Mouse (Mus musculus) kidney, postnatal 0 days (tissue): Measurements from ENCODE around the gene Fis1. TPM values are rescaled to one million over a fixed set of nuclear protein-coding genes. Genes with fewer than 3 reads are reported as not detected.
"Not testable (repeated sequence)": the region's sequence is repeated elsewhere in the genome, so short reads cannot be mapped to it uniquely, and the experiment has no call there.

Source experiments
- ATAC-seq: fragments of 200-750 bp; cut with Nextera tagmentation; replicated peaks from 2 replicates; pipeline ENCODE4 v1.8.0; 2017; ENCODE audit warnings: low read depth, moderate number of reproducible peaks, moderate TSS enrichment, moderate library complexity; ENCODE audit not compliant: low FRiP score
- DNase-seq: peaks from one replicate; pipeline ENCODE4 v3.0.0-alpha.2; 2016; ENCODE audit warnings: low spot score
- H3K27ac ChIP-seq: fragments of 300-500 bp; sonication (generic); 2 replicates; pipeline ENCODE4 v1.5.1; 2014; ENCODE audit warnings: mild to moderate bottlenecking
- H3K27me3 ChIP-seq: fragments of 300-500 bp; sonication (generic); 2 replicates; pipeline ENCODE4 v1.6.1; 2014; ENCODE audit warnings: low read length, mixed read lengths; ENCODE audit not compliant: insufficient read depth
- H3K36me3 ChIP-seq: fragments of 300-500 bp; sonication (generic); 2 replicates; pipeline ENCODE4 v1.6.1; 2014; ENCODE audit warnings: low read length, mixed read lengths; ENCODE audit not compliant: insufficient read depth
- H3K4me1 ChIP-seq: fragments of 300-500 bp; sonication (generic); replicated peaks from 2 replicates; pipeline ENCODE4 v1.6.1; 2014; ENCODE audit warnings: antibody characterized with exemption, low read length, mixed read lengths; ENCODE audit not compliant: insufficient read depth
- H3K4me2 ChIP-seq: fragments of 300-500 bp; sonication (generic); 2 replicates; pipeline ENCODE4 v1.6.1; 2014; ENCODE audit warnings: mild to moderate bottlenecking, low read length, moderate library complexity, mixed read lengths
- H3K4me3 ChIP-seq: fragments of 300-500 bp; sonication (generic); replicated peaks from 2 replicates; pipeline ENCODE4 v1.5.1; 2014; ENCODE audit warnings: low read depth, low read length
- H3K9ac ChIP-seq: fragments of 300-500 bp; sonication (generic); 2 replicates; pipeline ENCODE4 v1.6.1; 2014; ENCODE audit warnings: low read depth, low read length
- H3K9me3 ChIP-seq: fragments of 300-500 bp; sonication (generic); replicated peaks from 2 replicates; pipeline ENCODE4 v1.6.1; 2016; ENCODE audit warnings: low read length, inconsistent platforms, mixed read lengths
- CTCF ChIP-seq: IDR thresholded peaks from 2 replicates; pipeline ENCODE4 v1.5.1; 2016; ENCODE audit warnings: antibody characterized with exemption, low read depth, mild to moderate bottlenecking, moderate library complexity
- WGBS: fragments of 180-500 bp; shearing (Covaris S2); extraction: QIAGEN DNeasy Blood & Tissue Kit; methylation state at CpG from one replicate; pipeline ENCODE4 v1.1.7; 2014; 5-methylcytosine and 5-hydroxymethylcytosine counted together
- polyA plus RNA-seq: library from polyadenylated mRNA; unstranded; fragments of >200 nt; fragmentation: Nextera tagmentation; extraction: Ambion mirVana; gene quantifications from 2 replicates; pipeline ENCODE4 v1.2.1, GENCODE M21; 2015

The Fis1 gene
- polyA plus RNA-seq, 1 experiment from 2014 or later, result 384 TPM

- H3K36me3 ChIP-seq, result no peaks in the 10 kb centered on the region
- H3K27me3 ChIP-seq, result no peaks in the 10 kb centered on the region
- H3K4me3 ChIP-seq, result no peak overlapping the region
- H3K4me1 ChIP-seq, result no peaks in the 10 kb centered on the region
- ATAC-seq, result no peak
- DNase-seq, result no peak
- TF ChIP-seq CTCF, result peak; percentile 50
- H3K27ac ChIP-seq, result no peak overlapping the region
- no peak overlapping the region for H3K9ac ChIP-seq
- 70% methylated on average over 7 of the region's 7 CpGs for WGBS
- no peak overlapping the region for H3K4me2 ChIP-seq
- H3K9me3 ChIP-seq, result no peaks in the 10 kb centered on the region
Observed at GRCm38 (mm10) chr5:136939284-136939683, 13.8 kb upstream of the Fis1 start.

DNA sequence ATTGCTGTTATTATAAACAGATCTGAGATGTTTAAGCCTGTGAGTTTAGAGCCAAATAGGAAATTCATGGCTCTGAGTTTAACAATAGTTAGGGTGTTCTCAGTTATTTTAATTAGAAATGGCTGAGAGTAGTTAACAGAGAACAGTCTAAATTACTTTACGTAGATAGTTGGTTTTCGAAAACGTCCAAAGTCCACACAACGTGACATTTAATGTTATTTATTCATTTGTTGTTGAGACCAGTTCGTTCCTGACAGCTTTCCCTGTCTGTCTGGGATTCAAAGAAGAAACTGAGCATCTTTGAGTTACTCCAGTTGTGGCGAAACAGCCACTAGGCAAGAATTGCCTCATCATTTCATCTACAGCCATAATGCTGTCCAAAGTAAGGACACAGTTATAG lies 13.0 kb upstream of the Fis1 start:
- H3K9me3 ChIP-seq, H3K36me3 ChIP-seq, DNase-seq, ATAC-seq, H3K4me2 ChIP-seq, H3K4me3 ChIP-seq, H3K4me1 ChIP-seq, H3K27me3 ChIP-seq, H3K27ac ChIP-seq, H3K9ac ChIP-seq: not testable (repeated sequence)
- whole genome bisulfite sequencing, result 74% methylated on average over 6 of the region's 6 CpGs

DNA sequence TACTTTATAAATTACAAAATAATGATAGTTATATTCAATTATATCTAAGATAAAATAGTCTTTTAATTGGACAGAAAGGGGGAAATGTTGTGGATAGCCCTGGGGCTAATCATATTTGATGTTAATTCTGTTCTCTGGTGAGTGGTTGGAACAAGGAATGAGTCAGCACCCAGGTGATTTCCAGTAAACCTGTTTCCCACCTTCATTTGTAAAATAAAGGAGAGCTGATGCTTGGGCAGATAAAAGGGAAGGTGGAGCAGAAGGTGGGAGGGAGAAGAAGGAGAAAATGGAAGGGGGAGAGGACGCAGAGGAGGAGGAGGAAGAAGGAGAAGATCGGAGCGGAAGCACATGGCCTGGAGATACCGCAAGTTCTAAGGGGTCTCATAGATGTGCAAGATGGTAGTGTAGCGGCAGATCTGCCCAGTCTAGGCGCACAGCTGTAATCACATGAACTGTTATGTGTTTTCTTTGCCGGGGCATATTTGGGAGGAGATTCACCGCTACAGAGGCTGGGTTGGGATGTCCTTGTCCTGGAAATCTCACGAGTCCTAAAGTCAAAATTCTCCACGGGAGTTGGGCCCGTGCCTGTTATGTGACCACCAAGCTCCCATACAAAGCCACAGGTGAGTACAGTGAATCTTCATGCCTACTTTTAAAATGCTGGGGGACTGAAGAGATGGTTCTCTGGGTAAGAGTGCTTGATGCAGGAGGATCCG lies 12.1 kb upstream of the Fis1 start:
- ATAC-seq (no peak), DNase-seq (no peak)
- WGBS, result 90% methylated on average over 12 of the region's 12 CpGs
- Histone ChIP-seq H3K4me2 (no peak overlapping the region), H3K27me3 (no peaks in the 10 kb centered on the region), H3K36me3 (no peaks in the 10 kb centered on the region), H3K9me3 (no peaks in the 10 kb centered on the region), H3K4me1 (no peaks in the 10 kb centered on the region), H3K27ac (no peak overlapping the region), H3K4me3 (no peak overlapping the region), H3K9ac (no peak overlapping the region)
- no peak for TF ChIP-seq CTCF

- no peak overlapping the region for H3K27ac ChIP-seq
Observed at GRCm38 (mm10) chr5:136942781-136943180, 10.3 kb upstream of the Fis1 start.

GRCm38 (mm10) chr5:136943382-136943781 lies 9.7 kb upstream of the Fis1 start:
- TF ChIP-seq CTCF, result no peak
- Histone ChIP-seq H3K36me3 (no peaks in the 10 kb centered on the region), H3K9me3 (no peaks in the 10 kb centered on the region), H3K27ac (no peak overlapping the region), H3K9ac (no peak overlapping the region), H3K27me3 (no peaks in the 10 kb centered on the region), H3K4me1 (no peaks in the 10 kb centered on the region), H3K4me2 (no peak overlapping the region), H3K4me3 (no peak overlapping the region)
- ATAC-seq, result no peak
- no peak for DNase-seq
- WGBS, result 69% methylated on average over 2 of the region's 2 CpGs

More at GRCm38 (mm10) chr5:136942781-136943180, 10.3 kb upstream of the Fis1 start:
- ATAC-seq (no peak), DNase-seq (peak; percentile 59)
- no peaks in the 10 kb centered on the region for H3K36me3 ChIP-seq
- no peaks in the 10 kb centered on the region for H3K27me3 ChIP-seq
- no peak overlapping the region for H3K4me3 ChIP-seq
- no peaks in the 10 kb centered on the region for H3K9me3 ChIP-seq
- no peaks in the 10 kb centered on the region for H3K4me1 ChIP-seq
- no peak overlapping the region for H3K9ac ChIP-seq
- TF ChIP-seq CTCF, result no peak
- 57% methylated on average over 3 of the region's 3 CpGs for WGBS
- no peak overlapping the region for H3K4me2 ChIP-seq

DNA sequence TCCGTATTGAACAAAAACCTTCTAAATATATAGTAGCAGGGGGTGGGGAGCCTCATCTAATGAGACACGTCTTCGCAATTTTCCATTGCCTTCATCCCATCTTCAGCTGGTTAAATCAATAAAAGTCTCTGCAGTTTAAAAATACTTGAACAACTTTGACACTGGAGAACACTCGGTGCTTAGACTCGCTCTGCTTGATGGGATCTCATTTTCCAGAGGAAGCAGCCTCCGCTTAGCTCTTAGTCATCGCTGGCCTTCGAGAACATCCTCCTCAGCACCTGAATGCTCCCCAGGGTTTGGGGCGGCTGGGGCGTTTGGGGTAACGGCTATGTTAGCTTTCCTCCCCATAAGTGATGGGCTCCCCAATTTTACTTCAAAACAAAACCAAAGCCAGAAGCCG lies 8.0 kb upstream of the Fis1 start:
- ATAC-seq, result no peak
- WGBS, result 75% methylated on average over 12 of the region's 12 CpGs
- no peaks in the 10 kb centered on the region for H3K9me3 ChIP-seq

DNA sequence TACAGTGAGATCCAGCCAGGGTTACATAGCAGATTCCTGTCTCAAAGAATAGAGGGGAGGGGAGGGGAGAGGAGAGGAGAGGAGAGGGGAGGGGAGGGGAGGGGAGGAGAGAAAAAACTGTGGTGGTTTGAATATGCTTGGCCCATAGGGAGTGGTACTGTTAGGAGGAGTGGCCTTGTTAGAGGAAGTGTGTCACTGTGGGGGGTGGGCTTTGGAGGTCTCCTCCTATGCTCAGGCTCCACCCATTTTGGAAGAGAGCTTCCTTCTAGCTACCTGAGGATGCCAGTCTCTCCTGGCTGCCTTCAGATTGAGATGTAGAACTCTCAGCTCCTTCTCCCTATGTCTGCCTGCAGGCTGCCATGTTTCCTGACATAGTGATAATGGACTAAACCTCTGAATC lies 5.2 kb upstream of the Fis1 start:
- Histone ChIP-seq H3K27me3 (no peaks in the 10 kb centered on the region), H3K27ac (no peak overlapping the region), H3K9ac (no peak overlapping the region), H3K4me3 (no peak overlapping the region), H3K4me2 (no peak overlapping the region), H3K9me3 (no peaks in the 10 kb centered on the region), H3K4me1 (no peaks in the 10 kb centered on the region), H3K36me3 (no peaks in the 10 kb centered on the region)
- ATAC-seq, result no peak
- DNase-seq, result no peak
- no peak for TF ChIP-seq CTCF

More for the DNA sequence above, 8.0 kb upstream of the Fis1 start:
- TF ChIP-seq CTCF, result no peak
- Histone ChIP-seq H3K36me3 (no peaks in the 10 kb centered on the region), H3K4me3 (no peak overlapping the region), H3K27me3 (no peaks in the 10 kb centered on the region), H3K9ac (no peak overlapping the region), H3K27ac (no peak overlapping the region), H3K4me2 (no peak overlapping the region), H3K4me1 (no peaks in the 10 kb centered on the region)
- no peak for DNase-seq

DNA sequence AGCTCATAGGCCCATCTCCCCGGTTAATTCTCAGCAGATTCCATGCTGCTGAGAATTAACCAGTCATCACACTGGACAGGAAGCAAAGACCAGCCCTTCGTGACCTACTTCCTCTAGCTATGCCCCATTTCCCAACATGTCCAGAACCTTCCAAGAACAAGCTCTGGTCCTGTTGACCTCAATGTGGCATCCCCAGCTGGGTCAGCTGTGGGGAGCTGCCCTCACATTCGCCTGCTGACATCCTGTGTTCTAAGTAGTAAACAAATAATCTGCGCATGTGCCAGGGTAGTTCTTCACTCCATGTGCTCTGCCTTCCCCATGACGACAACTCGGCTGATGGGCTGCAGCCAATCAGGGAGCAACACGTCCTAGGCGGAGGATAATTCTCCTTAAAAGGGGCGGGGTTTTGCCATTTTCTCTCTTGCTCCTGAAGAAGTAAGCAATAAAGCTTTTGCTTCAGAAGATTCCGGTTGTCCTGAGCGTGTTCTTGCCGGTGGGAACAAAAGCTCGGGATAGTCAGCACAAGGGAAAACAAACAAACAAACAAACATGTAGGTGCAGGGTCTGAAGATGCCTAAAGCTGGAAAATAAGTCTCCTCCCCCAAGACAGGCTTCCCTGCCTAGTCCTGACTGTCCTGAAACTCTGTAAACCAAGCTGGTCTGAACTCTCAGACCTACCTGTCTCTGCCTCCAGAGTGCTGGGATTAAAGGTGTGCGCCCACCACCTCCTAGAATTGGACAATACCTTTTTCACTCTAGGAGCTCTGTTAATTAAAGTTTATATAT lies 3.3 kb upstream of the Fis1 start:
- H3K4me2 ChIP-seq, ATAC-seq, H3K27ac ChIP-seq, H3K9ac ChIP-seq, H3K27me3 ChIP-seq, DNase-seq, H3K4me3 ChIP-seq, H3K4me1 ChIP-seq, H3K36me3 ChIP-seq, H3K9me3 ChIP-seq: not testable (repeated sequence)
- WGBS, result 80% methylated on average over 14 of the region's 14 CpGs
